36 mouse cellular contexts compared by ENCODE assay signal in genomic region chr13:56305058-56305457, GRCm38 (mm10). TPM values are rescaled to one million over a fixed set of nuclear protein-coding genes. Genes with fewer than 3 reads are reported as not detected.
A peak's percentile ranks its signal among the peaks of the same experiment; 100 is the strongest.
DNase-seq lines count a peak whose midpoint lies in the region; ATAC-seq and TF ChIP-seq lines count a peak whose summit lies in the region.
"Had no signal": no experiment of that assay in that cellular context is flagged by ENCODE, and none has a peak within 500 bp of the region (broad histone marks: within the 10 kb centered on the region; RNA-seq: fewer than 3 reads in every experiment).

No protein-coding gene starts in this region.

- no peak overlapping the region for H3K9ac ChIP-seq in lung, embryonic 16.5 days (ENCODE audit: low read length)
- no peak overlapping the region for H3K9ac ChIP-seq in embryonic facial prominence, embryonic 14.5 days (ENCODE audit: low read depth, low read length)
- no peak overlapping the region for H3K9ac ChIP-seq in limb, embryonic 11.5 days (ENCODE audit: low read length)
- H3K9ac ChIP-seq: forebrain, embryonic 13.5 days; intestine, embryonic 15.5 days; liver, embryonic 13.5 days; midbrain, embryonic 13.5 days; neural tube, embryonic 15.5 days had no signal

- H3K4me2 ChIP-seq in lung, embryonic 16.5 days (ENCODE audit: low read depth, low read length), result no peak overlapping the region
- no peak overlapping the region for H3K4me2 ChIP-seq in embryonic facial prominence, embryonic 14.5 days (ENCODE audit: low read depth, low read length)
- H3K4me2 ChIP-seq in limb, embryonic 11.5 days (ENCODE audit: low read depth, severe bottlenecking), result peak overlapping the region; percentile 12
- H3K4me2 ChIP-seq: forebrain, embryonic 13.5 days; intestine, embryonic 15.5 days; liver, embryonic 13.5 days; midbrain, embryonic 13.5 days; neural tube, embryonic 15.5 days had no signal

- no peaks in the 10 kb centered on the region for H3K27me3 ChIP-seq in lung, embryonic 16.5 days (ENCODE audit: control insufficient read depth, insufficient read depth, low read depth, low read length)
- no peaks in the 10 kb centered on the region for H3K27me3 ChIP-seq in embryonic facial prominence, embryonic 14.5 days (replicated peaks; ENCODE audit: control insufficient read depth, insufficient read depth, low read length)
- no peaks in the 10 kb centered on the region for H3K27me3 ChIP-seq in limb, embryonic 11.5 days (ENCODE audit: control insufficient read depth, insufficient read depth, low read length)
- H3K27me3 ChIP-seq: forebrain, embryonic 13.5 days; intestine, embryonic 15.5 days; liver, embryonic 13.5 days had no signal

- ATAC-seq in lung, embryonic 16.5 days (ENCODE audit: low read depth), result peak; percentile 56
- no peak for ATAC-seq in embryonic facial prominence, embryonic 14.5 days (ENCODE audit: low read depth)
- no peak for ATAC-seq in limb, embryonic 11.5 days (ENCODE audit: insufficient number of reproducible peaks, low FRiP score, low TSS enrichment, low read depth)
- ATAC-seq: forebrain, embryonic 13.5 days; hindbrain, embryonic 16.5 days; intestine, embryonic 15.5 days; midbrain, embryonic 13.5 days had no signal

- no peaks in the 10 kb centered on the region for H3K4me1 ChIP-seq in lung, embryonic 16.5 days (replicated peaks; ENCODE audit: control insufficient read depth, insufficient read depth, low read length)
- H3K4me1 ChIP-seq in embryonic facial prominence, embryonic 14.5 days (ENCODE audit: control insufficient read depth, insufficient read depth, low read length), result peaks cover 7% of the 10 kb centered on the region; the same call in 1 of the 2 replicates
- peaks cover 32% of the 10 kb centered on the region for H3K4me1 ChIP-seq in limb, embryonic 11.5 days (ENCODE audit: control insufficient read depth, insufficient read depth, low read length)
- H3K4me1 ChIP-seq: forebrain, embryonic 13.5 days; intestine, embryonic 15.5 days; liver, embryonic 13.5 days; neural tube, embryonic 15.5 days had no signal

- no peak for TF ChIP-seq CTCF in layer of hippocampus, adult 2 months (conservative IDR thresholded peaks at IDR 0.05)

- H3K36me3 ChIP-seq in lung, embryonic 16.5 days (ENCODE audit: control insufficient read depth, insufficient read depth, low read length), result no peaks in the 10 kb centered on the region
- H3K36me3 ChIP-seq in embryonic facial prominence, embryonic 14.5 days (ENCODE audit: control insufficient read depth, insufficient read depth, low read length), result no peaks in the 10 kb centered on the region
- no peaks in the 10 kb centered on the region for H3K36me3 ChIP-seq in limb, embryonic 11.5 days (ENCODE audit: control insufficient read depth, insufficient read depth, low read length)
- H3K36me3 ChIP-seq: G1E; intestine, embryonic 15.5 days; liver, embryonic 13.5 days; midbrain, embryonic 13.5 days; neural tube, embryonic 15.5 days had no signal

- no peaks in the 10 kb centered on the region for H3K9me3 ChIP-seq in lung, embryonic 16.5 days (ENCODE audit: control insufficient read depth, low read length)
- peaks cover 4% of the 10 kb centered on the region; the same call in 1 of the 2 replicates for H3K9me3 ChIP-seq in embryonic facial prominence, embryonic 14.5 days (ENCODE audit: control insufficient read depth, low read length)
- no peaks in the 10 kb centered on the region for H3K9me3 ChIP-seq in limb, embryonic 11.5 days (ENCODE audit: control insufficient read depth, low read length)
- H3K9me3 ChIP-seq: forebrain, embryonic 13.5 days; intestine, embryonic 15.5 days; liver, embryonic 13.5 days; neural tube, embryonic 15.5 days had no signal

- DNase-seq in lung, postnatal 10 days, result no peak
- DNase-seq in embryonic facial prominence, embryonic 14.5 days (ENCODE audit: low spot score), result peak; percentile 39
- DNase-seq in limb, embryonic 11.5 days (ENCODE audit: low spot score), result peak; percentile 51
- no peak for DNase-seq in gastrocnemius, postnatal 4 days (ENCODE audit: low spot score in 2 of 2)
- no peak for DNase-seq in retina, embryonic 14.5 days (ENCODE audit: low spot score)
- DNase-seq in layer of hippocampus, adult 2 months (ENCODE audit: low spot score in 2 of 2), result no peak
- DNase-seq: adrenal gland, adult 8-10 months; cerebellum, adult 2 months; cerebellum, postnatal 14 days; gastrocnemius, postnatal 36 days; kidney, adult 2 months; kidney, postnatal 36 days; left cerebral cortex, postnatal 4 days; liver, embryonic 13.5 days; lung, adult 18-20 months; right cerebral cortex, postnatal 25 days; thymus, adult 18-20 months; thymus, postnatal 25 days had no signal

- 49% methylated on average over 12 of the region's 12 CpGs for WGBS in lung, embryonic 16.5 days
- WGBS in embryonic facial prominence, embryonic 14.5 days, result 39% methylated on average over 12 of the region's 12 CpGs
- WGBS in limb, embryonic 11.5 days, result 35% methylated on average over 12 of the region's 12 CpGs

- peak overlapping the region; percentile 59; the same call in 1 of the 2 replicates for H3K27ac ChIP-seq in lung, embryonic 16.5 days (ENCODE audit: low read length)
- peak overlapping the region; percentile 28 for H3K27ac ChIP-seq in embryonic facial prominence, embryonic 14.5 days (replicated peaks; ENCODE audit: low read depth, low read length)
- peak overlapping the region; percentile 68 for H3K27ac ChIP-seq in limb, embryonic 11.5 days (replicated peaks; ENCODE audit: low read depth, low read length)
- H3K27ac ChIP-seq in layer of hippocampus, adult 2 months, result no peak overlapping the region
- H3K27ac ChIP-seq: forebrain, embryonic 13.5 days; intestine, embryonic 15.5 days; liver, embryonic 13.5 days; macrophage; midbrain, embryonic 13.5 days; neural tube, embryonic 15.5 days; stomach, postnatal 0 days had no signal

- H3K4me3 ChIP-seq in lung, embryonic 16.5 days (ENCODE audit: low read length), result no peak overlapping the region
- H3K4me3 ChIP-seq in embryonic facial prominence, embryonic 14.5 days (ENCODE audit: low read depth, low read length), result no peak overlapping the region
- no peak overlapping the region for H3K4me3 ChIP-seq in limb, embryonic 11.5 days (ENCODE audit: low read depth, low read length)
- no peak overlapping the region for H3K4me3 ChIP-seq in layer of hippocampus, adult 2 months
- H3K4me3 ChIP-seq: forebrain, embryonic 13.5 days; intestine, embryonic 15.5 days; liver, embryonic 13.5 days; midbrain, embryonic 13.5 days; neural tube, embryonic 15.5 days had no signal

RNA-seq across cellular contexts. Expression of gene Cxcl14, which starts 8.7 kb away (rescaled TPM):
- 10.3 and 13.4 TPM in 2 replicates for polyA plus RNA-seq in lung, embryonic 16.5 days (2015; fragmentation: Nextera tagmentation; extraction: Ambion mirVana)
- polyA plus RNA-seq in embryonic facial prominence, embryonic 14.5 days (2014; fragmentation: Nextera tagmentation; extraction: Ambion mirVana), result 126 and 202 TPM in 2 replicates
- 145 and 157 TPM in 2 replicates for polyA plus RNA-seq in limb, embryonic 11.5 days (2014; fragmentation: Nextera tagmentation; extraction: Ambion mirVana)
- total RNA-seq in gastrocnemius, postnatal 4 days (2021), result 1 to 10 TPM; 5.3 to 5.6 TPM
- 100 to 1,000 TPM; 123 to 125 TPM for total RNA-seq in layer of hippocampus, adult 2 months (2021)
- total RNA-seq: G1E; megakaryocyte-erythroid progenitor cell, adult 5-6 weeks had no signal
- polyA plus RNA-seq: G1E had no signal

RNA-seq across cellular contexts. Expression of gene Neurog1, which starts 53.1 kb away (rescaled TPM):
- polyA plus RNA-seq in lung, embryonic 16.5 days (2015; fragmentation: Nextera tagmentation; extraction: Ambion mirVana), result not detected in 2 replicates
- polyA plus RNA-seq in embryonic facial prominence, embryonic 14.5 days (2014; fragmentation: Nextera tagmentation; extraction: Ambion mirVana), result 1.7 and 2.2 TPM in 2 replicates
- polyA plus RNA-seq in limb, embryonic 11.5 days (2014; fragmentation: Nextera tagmentation; extraction: Ambion mirVana), result not detected in 2 replicates
- total RNA-seq in gastrocnemius, postnatal 4 days (2021), result not detected
- under 1 TPM in 1 of 2 experiments, not detected in 1; 0.20 TPM for total RNA-seq in layer of hippocampus, adult 2 months (2021)
- total RNA-seq: adrenal gland, adult 8-10 months; adrenal gland, postnatal 4 days; gastrocnemius, adult 18-20 months; gastrocnemius, postnatal 36 days; heart, adult 8-10 months; heart, postnatal 25 days; left cerebral cortex, adult 8-10 months; left cerebral cortex, postnatal 4 days; megakaryocyte-erythroid progenitor cell, adult 5-6 weeks had no signal
- polyA plus RNA-seq: cerebellum, adult 2 months; G1E; heart, embryonic 14.5 days; intestine, embryonic 15.5 days; kidney, adult 2 months; kidney, embryonic 16.5 days; liver, embryonic 13.5 days; macrophage; spleen, adult 2 months; stomach, postnatal 0 days had no signal

Comparison
In these comparisons a context has a peak if more than half of its experiments do, and no peak if none do; other contexts are left out.
1. DNase-seq: peak in embryonic facial prominence, embryonic 14.5 days (single experiment) and limb, embryonic 11.5 days (single experiment); none in lung, postnatal 10 days (single experiment), gastrocnemius, postnatal 4 days (0 of 2), retina, embryonic 14.5 days (single experiment) and layer of hippocampus, adult 2 months (0 of 2).